Mouse (Mus musculus) erythroblast, embryonic 14.5 days (primary cell): ENCODE measurements around the gene Tmem30c.

Experiments
- GATA1 ChIP-seq: IDR thresholded peaks from 2 replicates; pipeline ENCODE4 v1.6.1; 2012; ENCODE audit warnings: low read length, inconsistent platforms, mixed read lengths
- TAL1 ChIP-seq: IDR thresholded peaks from 3 replicates; pipeline ENCODE4 v1.6.1; 2012; ENCODE audit warnings: low read length, inconsistent platforms, mixed read lengths

- TF ChIP-seq GATA1 (no peak), TAL1 (no peak)
Measured at GRCm38 (mm10) chr16:57315026-57315425, 22.4 kb upstream of the Tmem30c start.
